Mouse (Mus musculus) neural tube, embryonic 12.5 days (tissue): Measurements from ENCODE around the gene Rpl41. TPM values are rescaled to one million over a fixed set of nuclear protein-coding genes. Genes with fewer than 3 reads are reported as not detected.
A peak's percentile ranks its signal among the peaks of the same experiment; 100 is the strongest.
"Not testable (repeated sequence)": the region's sequence is repeated elsewhere in the genome, so short reads cannot be mapped to it uniquely, and the experiment has no call there.

Source experiments
- ATAC-seq: fragments of 200-750 bp; cut with Nextera tagmentation; 2 replicates; pipeline ENCODE4 v1.8.0; 2017; ENCODE audit warnings: low read depth, mild to moderate bottlenecking, moderate TSS enrichment, moderate library complexity; ENCODE audit not compliant: low FRiP score
- H3K27ac ChIP-seq: fragments of 300-500 bp; sonication (generic); 2 replicates; pipeline ENCODE4 v1.5.1; 2016
- H3K27me3 ChIP-seq: fragments of 300-500 bp; sonication (generic); replicated peaks from 2 replicates; pipeline ENCODE4 v1.6.1; 2016; ENCODE audit warnings: mild to moderate bottlenecking
- H3K36me3 ChIP-seq: fragments of 300-500 bp; sonication (generic); 2 replicates; pipeline ENCODE4 v1.6.1; 2016; ENCODE audit warnings: mild to moderate bottlenecking
- H3K4me1 ChIP-seq: fragments of 300-500 bp; sonication (generic); 2 replicates; pipeline ENCODE4 v1.6.1; 2016
- H3K4me2 ChIP-seq: fragments of 300-500 bp; sonication (generic); replicated peaks from 2 replicates; pipeline ENCODE4 v1.6.1; 2016; ENCODE audit warnings: mild to moderate bottlenecking
- H3K4me3 ChIP-seq: fragments of 300-500 bp; sonication (generic); 2 replicates; pipeline ENCODE4 v1.5.1; 2016
- H3K9ac ChIP-seq: fragments of 300-500 bp; sonication (generic); 2 replicates; pipeline ENCODE4 v1.6.1; 2016; ENCODE audit warnings: mild to moderate bottlenecking
- H3K9me3 ChIP-seq: fragments of 300-500 bp; sonication (generic); 2 replicates; pipeline ENCODE4 v1.6.1; 2016; ENCODE audit warnings: mild to moderate bottlenecking
- WGBS: fragments of 180-500 bp; shearing (Covaris S2); methylation state at CpG from one replicate; pipeline ENCODE4 v1.1.7; 2016; 5-methylcytosine and 5-hydroxymethylcytosine counted together
- polyA plus RNA-seq: library from polyadenylated mRNA; unstranded; fragments of >200 nt; fragmentation: Nextera tagmentation; extraction: Ambion mirVana; gene quantifications from 2 replicates; pipeline ENCODE4 v1.2.1, GENCODE M21; 2016

Gene Rpl41
- polyA plus RNA-seq, 1 experiment from 2014 or later, result 2,521 TPM

GRCm38 (mm10) chr10:128550144-128550823 is 1.2 kb upstream of the Rpl41 start:
- H3K9ac ChIP-seq, H3K4me3 ChIP-seq, H3K4me1 ChIP-seq, ATAC-seq, H3K4me2 ChIP-seq, H3K27ac ChIP-seq, H3K27me3 ChIP-seq, H3K36me3 ChIP-seq, H3K9me3 ChIP-seq: not testable (repeated sequence)
- WGBS, result 91% methylated on average over 11 of the region's 11 CpGs

DNA sequence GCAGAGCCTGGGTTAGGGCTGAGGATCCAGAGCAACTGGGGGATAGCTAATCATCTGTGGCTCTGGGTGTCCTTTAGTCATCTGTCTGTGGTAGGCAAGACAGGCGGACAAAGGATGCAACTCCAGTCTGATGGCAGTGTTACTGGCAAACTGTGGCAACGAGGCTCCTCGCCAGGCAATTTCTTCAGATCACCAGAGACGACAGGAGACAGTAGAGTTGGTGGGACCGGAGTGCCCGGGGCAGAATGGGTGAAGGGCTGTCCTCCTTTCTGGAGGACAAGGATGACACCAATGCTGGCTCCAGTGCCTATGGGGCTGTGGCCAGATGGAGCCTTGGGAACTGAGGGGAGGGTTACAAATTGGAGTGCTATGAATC is 565 bp upstream of the Rpl41 start:
- not testable (repeated sequence) for H3K36me3 ChIP-seq, H3K9ac ChIP-seq, H3K4me1 ChIP-seq, H3K27ac ChIP-seq, H3K27me3 ChIP-seq, H3K9me3 ChIP-seq, ATAC-seq, H3K4me3 ChIP-seq
- peak overlapping the region; percentile 71; the same call in 1 of the 2 replicates for H3K4me2 ChIP-seq
- 71% methylated on average over 6 of the region's 6 CpGs for WGBS

- Histone ChIP-seq H3K4me3 (peak overlapping the region; percentile 55), H3K4me2 (peak overlapping the region; percentile 71), H3K4me1 (peaks cover 12% of the 10 kb centered on the region; the same call in 1 of the 2 replicates), H3K27ac (peak overlapping the region; percentile 85), H3K36me3 (peaks cover 24% of the 10 kb centered on the region), H3K9ac (peak overlapping the region; percentile 76)
- WGBS, result under 1% methylated on average over 30 of the region's 30 CpGs
- not testable (repeated sequence) for H3K9me3 ChIP-seq, ATAC-seq, H3K27me3 ChIP-seq
These were observed 884 bp downstream of the Rpl41 start for GRCm38 (mm10) chr10:128548051-128548791.

DNA sequence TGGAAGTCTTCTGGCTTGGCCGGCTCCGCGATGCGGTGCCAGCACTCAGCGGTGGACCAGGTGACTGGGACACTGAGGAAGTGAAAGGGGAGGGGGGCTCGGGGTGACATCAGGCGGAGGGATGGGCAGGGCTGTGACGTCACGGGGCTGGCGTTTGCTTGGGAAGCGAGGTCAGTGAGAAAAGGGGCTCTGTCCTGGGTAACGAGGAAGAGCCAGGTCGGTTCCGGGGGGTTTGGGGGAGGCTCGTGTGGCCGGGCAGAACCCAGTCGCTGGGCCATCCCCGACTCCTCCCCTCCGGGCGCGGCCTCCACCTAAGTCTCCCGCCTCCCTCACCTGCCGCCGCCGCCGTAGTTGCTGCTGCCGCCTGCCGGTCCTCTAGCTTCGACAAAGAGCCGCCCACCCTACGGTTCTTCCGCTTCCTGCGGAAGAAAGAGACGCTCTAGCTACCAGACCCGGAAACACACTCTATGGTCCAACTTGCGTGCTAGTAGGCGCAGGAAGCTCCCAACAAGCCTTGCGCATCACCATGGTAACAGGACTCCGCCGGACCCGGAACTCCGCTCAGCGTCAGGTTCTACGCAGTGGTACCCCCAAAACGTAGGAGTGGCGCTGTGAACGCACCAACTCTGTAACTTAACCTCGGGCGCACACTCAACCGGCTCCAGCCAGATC is 1.6 kb downstream of the Rpl41 start, which contains the start of gene Zc3h10:
Gene Zc3h10, minus strand, starts transcription at position 414 of the 672 bp plus-strand sequence.
- peak within 1 kb of the TSS; percentile 76 for H3K9ac ChIP-seq
- ATAC-seq, result peak; percentile 90
- peak within 1 kb of the TSS; percentile 71 for H3K4me2 ChIP-seq
- under 1% methylated on average over 50 of the region's 50 CpGs for WGBS
- H3K27me3 ChIP-seq, result no peaks in the 10 kb centered on the region; the same call in 1 of the 2 replicates
- H3K36me3 ChIP-seq, result peaks cover 31% of the 10 kb centered on the region
- H3K27ac ChIP-seq, result peak within 1 kb of the TSS; percentile 85
- peak within 1 kb of the TSS; percentile 55 for H3K4me3 ChIP-seq
- no peaks in the 10 kb centered on the region for H3K9me3 ChIP-seq
- peaks cover 12% of the 10 kb centered on the region; the same call in 1 of the 2 replicates for H3K4me1 ChIP-seq

DNA sequence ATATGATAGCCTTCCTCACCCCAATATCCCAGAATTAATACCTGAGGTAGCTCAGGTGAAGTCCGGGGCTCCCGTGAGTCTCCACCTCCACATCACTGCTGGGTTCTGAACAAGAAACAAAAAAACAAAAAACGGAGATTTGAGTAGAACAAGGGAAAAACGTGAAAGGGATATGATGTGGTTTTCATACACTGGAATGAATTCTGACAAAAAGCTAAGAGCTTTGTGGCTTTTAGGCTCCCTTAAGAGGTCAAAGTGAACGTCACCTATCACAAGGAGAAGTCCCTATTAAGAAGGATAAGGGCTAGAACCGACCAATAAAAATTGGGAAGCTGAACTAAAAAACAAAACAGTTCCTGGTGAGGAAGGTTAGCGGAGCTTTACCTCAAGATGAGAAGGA is 2.3 kb downstream of the Rpl41 start:
- Histone ChIP-seq H3K4me3 (peak overlapping the region; percentile 55), H3K36me3 (peaks cover 38% of the 10 kb centered on the region), H3K9ac (peak overlapping the region; percentile 69), H3K4me1 (peaks cover 12% of the 10 kb centered on the region; the same call in 1 of the 2 replicates), H3K27ac (peak overlapping the region; percentile 79), H3K9me3 (no peaks in the 10 kb centered on the region), H3K27me3 (no peaks in the 10 kb centered on the region; the same call in 1 of the 2 replicates), H3K4me2 (peak overlapping the region; percentile 71)
- WGBS, result 26% methylated on average over 7 of the region's 7 CpGs
- no peak for ATAC-seq

- no peak for ATAC-seq
- Histone ChIP-seq H3K4me2 (peak overlapping the region; percentile 71), H3K9me3 (no peaks in the 10 kb centered on the region), H3K9ac (no peak overlapping the region), H3K36me3 (peaks cover 40% of the 10 kb centered on the region), H3K27ac (no peak overlapping the region), H3K4me3 (peak overlapping the region; percentile 55), H3K4me1 (peaks cover 12% of the 10 kb centered on the region; the same call in 1 of the 2 replicates), H3K27me3 (no peaks in the 10 kb centered on the region; the same call in 1 of the 2 replicates)
- 17% methylated on average over 4 of the region's 4 CpGs for WGBS
These were observed 2.7 kb downstream of the Rpl41 start for GRCm38 (mm10) chr10:128546361-128546760.

GRCm38 (mm10) chr10:128545570-128545898 is 3.6 kb downstream of the Rpl41 start:
- no peaks in the 10 kb centered on the region; the same call in 1 of the 2 replicates for H3K27me3 ChIP-seq
- peaks cover 12% of the 10 kb centered on the region; the same call in 1 of the 2 replicates for H3K4me1 ChIP-seq
- no peaks in the 10 kb centered on the region for H3K9me3 ChIP-seq
- no peak overlapping the region for H3K9ac ChIP-seq
- no peak overlapping the region for H3K4me3 ChIP-seq
- no peak overlapping the region for H3K27ac ChIP-seq
- H3K36me3 ChIP-seq, result peaks cover 46% of the 10 kb centered on the region
- WGBS, result 93% methylated on average over 3 of the region's 3 CpGs
- no peak for ATAC-seq
- H3K4me2 ChIP-seq, result no peak overlapping the region

- H3K9me3 ChIP-seq, result no peaks in the 10 kb centered on the region
- ATAC-seq, result no peak
- H3K27ac ChIP-seq, result no peak overlapping the region
- no peak overlapping the region for H3K4me3 ChIP-seq
- no peak overlapping the region for H3K9ac ChIP-seq
- no peak overlapping the region for H3K4me2 ChIP-seq
- H3K27me3 ChIP-seq, result no peaks in the 10 kb centered on the region; the same call in 1 of the 2 replicates
- peaks cover 46% of the 10 kb centered on the region for H3K36me3 ChIP-seq
- peaks cover 12% of the 10 kb centered on the region; the same call in 1 of the 2 replicates for H3K4me1 ChIP-seq
- 95% methylated on average over 37 of the region's 37 CpGs for WGBS
These were observed 4.2 kb downstream of the Rpl41 start for GRCm38 (mm10) chr10:128544674-128545569.

GRCm38 (mm10) chr10:128544151-128544657 is 4.9 kb downstream of the Rpl41 start:
- Histone ChIP-seq H3K4me3 (no peak overlapping the region), H3K27me3 (no peaks in the 10 kb centered on the region; the same call in 1 of the 2 replicates), H3K4me2 (no peak overlapping the region), H3K4me1 (peaks cover 12% of the 10 kb centered on the region; the same call in 1 of the 2 replicates), H3K9me3 (no peaks in the 10 kb centered on the region), H3K9ac (no peak overlapping the region), H3K36me3 (peaks cover 46% of the 10 kb centered on the region), H3K27ac (no peak overlapping the region)
- WGBS, result 96% methylated on average over 15 of the region's 15 CpGs
- ATAC-seq, result no peak

GRCm38 (mm10) chr10:128543100-128543499 is 6.0 kb downstream of the Rpl41 start:
- Histone ChIP-seq H3K9ac (no peak overlapping the region), H3K9me3 (no peaks in the 10 kb centered on the region), H3K36me3 (peaks cover 46% of the 10 kb centered on the region), H3K4me3 (no peak overlapping the region), H3K27ac (no peak overlapping the region), H3K27me3 (no peaks in the 10 kb centered on the region; the same call in 1 of the 2 replicates), H3K4me2 (no peak overlapping the region), H3K4me1 (peaks cover 12% of the 10 kb centered on the region; the same call in 1 of the 2 replicates)
- no peak for ATAC-seq
- WGBS, result 83% methylated on average over 2 of the region's 2 CpGs

DNA sequence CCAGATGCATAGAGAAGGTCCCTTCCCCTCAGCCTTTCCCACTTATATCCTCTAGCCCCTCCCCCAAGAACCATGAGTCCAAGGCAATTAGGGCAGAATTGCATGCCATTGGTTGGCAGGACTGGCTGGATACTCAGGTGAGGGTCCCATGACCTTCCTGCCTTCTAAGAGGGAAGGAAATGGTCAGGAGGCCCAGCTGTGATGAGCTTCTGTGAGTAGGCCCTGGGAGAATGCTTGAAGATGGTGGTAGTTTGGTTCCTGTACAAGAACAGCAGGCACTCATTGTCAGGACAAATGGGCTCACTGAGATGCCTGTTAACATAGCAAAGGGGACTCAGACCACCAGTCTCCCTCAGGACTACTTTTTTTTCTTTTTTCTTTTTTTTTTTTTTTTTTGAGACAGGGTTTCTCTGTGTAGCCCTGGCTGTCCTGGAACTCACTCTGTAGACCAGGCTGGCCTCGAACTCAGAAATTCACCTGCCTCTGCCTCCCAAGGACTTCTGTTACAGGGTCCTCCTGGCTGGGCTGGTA is 10.7 kb downstream of the Rpl41 start:
- Histone ChIP-seq H3K4me3 (no peak overlapping the region), H3K9me3 (no peaks in the 10 kb centered on the region), H3K36me3 (peaks cover 24% of the 10 kb centered on the region), H3K9ac (no peak overlapping the region), H3K4me1 (no peaks in the 10 kb centered on the region), H3K27me3 (no peaks in the 10 kb centered on the region), H3K27ac (no peak overlapping the region), H3K4me2 (no peak overlapping the region)
- 88% methylated on average over 1 of the region's 1 CpGs for WGBS
- no peak for ATAC-seq
